Mouse (Mus musculus) E14TG2a.4 (cell line): ENCODE results near the gene Glis1.

Source experiments
- H3K27me3 ChIP-seq: 2 replicates; pipeline ENCODE4 v1.6.1; 2014; ENCODE audit warnings: low read length, control low read depth; ENCODE audit not compliant: insufficient read depth
- H3K36me3 ChIP-seq: 2 replicates; pipeline ENCODE4 v1.6.1; 2014; ENCODE audit warnings: low read length, control low read depth; ENCODE audit not compliant: insufficient read depth
- H3K4me1 ChIP-seq: replicated peaks from 2 replicates; pipeline ENCODE4 v1.6.1; 2014; ENCODE audit warnings: low read depth, low read length, control low read depth
- H3K4me3 ChIP-seq: replicated peaks from 2 replicates; pipeline ENCODE4 v1.5.1; 2014; ENCODE audit warnings: mild to moderate bottlenecking, low read length
- H3K9me3 ChIP-seq: 2 replicates; pipeline ENCODE4 v1.6.1; 2014; ENCODE audit warnings: low read length, control low read depth
- CTCF ChIP-seq: conservative IDR thresholded peaks from 2 replicates; pipeline ENCODE4 v1.5.1; 2014; ENCODE audit warnings: low read length
- NANOG ChIP-seq: IDR thresholded peaks from 2 replicates; pipeline ENCODE4 v1.6.1; 2014; ENCODE audit warnings: borderline replicate concordance, low read length, mixed read lengths
- POU5F1 ChIP-seq: IDR thresholded peaks from 2 replicates; pipeline ENCODE4 v1.6.1; 2014; ENCODE audit warnings: low read length, borderline replicate concordance

Glis1 gene

DNA sequence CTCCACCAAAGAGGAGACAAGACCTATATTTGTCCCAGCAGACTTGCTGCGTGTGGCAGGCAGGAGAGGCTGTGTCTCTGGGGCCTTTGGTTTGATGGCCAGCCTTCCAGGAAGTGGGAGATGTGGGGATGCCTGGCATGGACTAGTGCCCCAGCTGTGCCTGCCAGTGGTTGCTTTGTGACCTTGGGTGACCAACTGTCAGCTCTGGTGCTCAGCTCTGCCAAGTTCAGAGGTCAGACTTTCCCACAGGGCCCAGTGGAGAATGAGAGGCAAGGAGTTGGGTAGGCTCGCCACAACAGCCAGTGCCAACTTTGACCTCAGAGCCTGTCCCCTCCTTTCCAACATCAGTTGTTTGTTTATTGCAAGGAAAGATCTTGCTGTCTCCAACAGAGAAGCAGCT, 126.7 kb downstream of the Glis1 start:
- Histone ChIP-seq H3K9me3 (no peaks in the 10 kb centered on the region), H3K4me1 (peaks cover 6% of the 10 kb centered on the region; the same call in 1 of the 2 replicates), H3K27me3 (0 out of 2 replicates have a peak, but pooled peaks cover 2% of the 10 kb centered on the region), H3K4me3 (no peak overlapping the region), H3K36me3 (no peaks in the 10 kb centered on the region)
- TF ChIP-seq NANOG (no peak), POU5F1 (no peak), CTCF (no peak)

DNA sequence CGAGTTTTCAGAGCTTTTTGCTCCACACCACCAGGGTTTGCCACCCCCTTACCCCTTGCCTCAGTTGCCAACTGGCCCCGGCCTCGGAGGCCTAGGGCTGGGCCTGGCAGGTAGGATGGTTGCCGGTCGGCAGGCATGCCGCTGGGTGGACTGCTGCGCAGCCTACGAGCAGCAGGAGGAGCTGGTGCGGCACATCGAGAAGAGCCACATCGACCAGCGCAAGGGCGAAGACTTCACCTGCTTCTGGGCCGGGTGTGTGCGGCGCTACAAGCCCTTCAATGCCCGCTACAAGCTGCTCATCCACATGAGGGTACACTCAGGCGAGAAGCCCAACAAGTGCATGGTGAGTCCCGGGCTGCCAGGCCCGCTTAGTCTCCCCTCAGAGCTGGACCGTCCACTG, 133.8 kb downstream of the Glis1 start:
- TF ChIP-seq NANOG (no peak), POU5F1 (no peak), CTCF (no peak)
- Histone ChIP-seq H3K4me3 (no peak overlapping the region), H3K4me1 (peaks cover 25% of the 10 kb centered on the region), H3K36me3 (no peaks in the 10 kb centered on the region), H3K9me3 (no peaks in the 10 kb centered on the region), H3K27me3 (peaks cover 6% of the 10 kb centered on the region)

DNA sequence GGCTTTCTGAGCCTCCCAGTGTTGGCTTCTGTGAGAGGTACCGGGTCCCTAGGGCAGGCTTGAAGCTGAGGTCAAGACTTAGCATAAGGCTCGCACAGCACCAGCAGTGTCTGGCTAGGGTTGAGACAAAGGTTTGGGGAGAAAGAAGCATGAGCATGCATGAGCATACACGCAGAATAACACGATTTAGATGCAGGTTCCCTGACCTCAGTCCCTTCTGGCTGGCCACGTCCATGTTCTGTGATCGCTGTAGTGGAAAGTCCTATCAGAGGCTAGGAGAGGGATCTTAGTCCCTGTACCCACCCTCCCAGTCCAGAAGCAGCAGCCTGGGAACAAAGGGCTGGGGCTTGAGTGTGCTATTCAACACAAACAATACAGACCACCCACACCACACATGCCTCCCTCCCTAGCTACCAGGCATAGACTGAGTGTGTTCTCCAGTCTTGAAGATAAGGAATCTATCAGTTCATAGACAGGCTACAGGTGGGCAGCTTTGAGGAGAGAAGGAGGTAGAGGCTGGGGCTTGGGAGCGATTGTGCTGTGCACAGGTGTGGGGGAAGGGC, 134.6 kb downstream of the Glis1 start:
- Histone ChIP-seq H3K27me3 (peaks cover 6% of the 10 kb centered on the region), H3K4me1 (peaks cover 25% of the 10 kb centered on the region), H3K36me3 (no peaks in the 10 kb centered on the region), H3K9me3 (no peaks in the 10 kb centered on the region), H3K4me3 (no peak overlapping the region)
- TF ChIP-seq CTCF (no peak), POU5F1 (no peak), NANOG (no peak)

DNA sequence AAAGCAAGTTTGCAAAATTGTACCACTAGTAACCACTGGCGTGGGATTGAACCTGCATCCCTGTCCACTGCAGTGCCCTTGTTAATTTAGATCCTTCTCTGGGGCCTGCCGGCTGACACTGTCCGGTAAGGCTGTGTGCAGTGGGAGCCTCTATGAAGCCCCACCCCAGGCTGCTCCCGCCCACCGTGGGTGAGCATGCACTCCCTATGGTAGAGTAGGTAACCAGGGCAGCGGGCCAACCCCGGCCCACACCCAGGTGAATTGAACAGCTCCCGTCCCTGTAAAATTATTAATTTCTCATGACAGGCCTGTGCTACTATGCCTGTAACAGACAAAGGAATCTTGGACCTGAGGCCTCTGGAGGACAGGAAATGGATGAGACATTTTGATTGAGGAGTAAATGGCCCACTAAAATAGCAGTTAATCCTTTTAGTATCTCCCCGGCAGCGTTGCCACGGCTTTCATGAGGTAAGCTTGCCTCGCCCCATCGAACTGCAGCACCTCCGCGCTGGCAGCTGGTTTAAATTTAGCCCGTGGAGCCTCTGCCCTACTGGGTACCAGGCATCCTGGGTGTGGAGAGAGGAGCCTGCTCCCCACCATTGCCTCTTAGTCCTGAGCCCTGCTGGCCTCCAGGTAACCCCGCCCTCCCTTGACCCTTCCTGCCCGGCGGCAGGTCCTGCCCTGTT, 136.1 kb downstream of the Glis1 start:
- no peaks in the 10 kb centered on the region for H3K36me3 ChIP-seq
- TF ChIP-seq POU5F1 (no peak), CTCF (no peak), NANOG (no peak)

DNA sequence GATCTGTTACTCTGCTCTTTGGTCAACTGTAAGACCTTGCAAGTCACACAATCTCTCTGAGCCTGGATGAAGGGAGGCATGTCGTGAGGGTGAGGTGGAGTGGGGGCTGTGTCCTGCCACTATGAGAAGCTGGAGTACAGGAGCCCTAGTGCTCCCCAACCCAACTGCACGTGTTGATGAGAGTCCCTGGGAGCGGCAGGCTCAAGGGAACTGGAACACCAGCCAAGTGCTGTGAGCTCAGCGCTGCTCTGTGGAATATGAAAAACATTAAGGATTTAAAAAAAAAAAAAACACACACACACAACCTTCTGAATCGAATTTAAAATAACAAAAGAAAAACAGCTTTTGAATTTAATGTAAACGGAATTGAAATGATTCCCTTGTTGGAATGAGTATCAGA, 141.4 kb downstream of the Glis1 start:
- no peaks in the 10 kb centered on the region for H3K9me3 ChIP-seq
- H3K27me3 ChIP-seq, result peaks cover 9% of the 10 kb centered on the region; the same call in 1 of the 2 replicates

More for the DNA sequence above, 136.1 kb downstream of the Glis1 start:
- Histone ChIP-seq H3K9me3 (no peaks in the 10 kb centered on the region), H3K4me3 (no peak overlapping the region), H3K27me3 (peaks cover 6% of the 10 kb centered on the region), H3K4me1 (peaks cover 24% of the 10 kb centered on the region)

DNA sequence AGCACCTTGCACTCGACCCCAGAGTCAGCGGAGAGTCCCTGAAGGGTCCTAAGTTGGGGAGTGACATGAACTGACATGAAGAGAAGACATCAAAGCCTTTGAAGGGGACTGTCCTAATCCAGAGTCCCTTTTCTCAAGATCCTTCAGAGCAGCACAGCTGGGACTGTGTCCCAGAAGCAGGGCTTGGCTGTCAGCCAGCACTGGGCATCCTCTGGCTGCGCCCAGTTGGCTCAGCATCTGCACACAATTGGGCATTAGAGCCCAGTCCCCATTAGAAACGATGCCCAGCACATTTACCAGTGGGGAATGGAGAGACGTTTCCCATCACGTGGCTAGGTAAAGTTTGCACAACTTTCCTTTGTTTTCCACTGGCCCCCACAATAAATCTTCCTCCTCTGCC, 142.4 kb downstream of the Glis1 start:
- H3K9me3 ChIP-seq, result no peaks in the 10 kb centered on the region
- H3K4me1 ChIP-seq, result no peaks in the 10 kb centered on the region
- 0 out of 2 replicates have a peak, but pooled peaks cover 6% of the 10 kb centered on the region for H3K27me3 ChIP-seq
- H3K36me3 ChIP-seq, result no peaks in the 10 kb centered on the region
- no peak overlapping the region for H3K4me3 ChIP-seq
- TF ChIP-seq POU5F1 (no peak), CTCF (no peak), NANOG (no peak)

More for the DNA sequence above, 141.4 kb downstream of the Glis1 start:
- TF ChIP-seq CTCF, result no peak
- TF ChIP-seq POU5F1, result no peak
- no peak for TF ChIP-seq NANOG
- Histone ChIP-seq H3K4me3 (no peak overlapping the region), H3K36me3 (no peaks in the 10 kb centered on the region), H3K4me1 (peaks cover 2% of the 10 kb centered on the region)

DNA sequence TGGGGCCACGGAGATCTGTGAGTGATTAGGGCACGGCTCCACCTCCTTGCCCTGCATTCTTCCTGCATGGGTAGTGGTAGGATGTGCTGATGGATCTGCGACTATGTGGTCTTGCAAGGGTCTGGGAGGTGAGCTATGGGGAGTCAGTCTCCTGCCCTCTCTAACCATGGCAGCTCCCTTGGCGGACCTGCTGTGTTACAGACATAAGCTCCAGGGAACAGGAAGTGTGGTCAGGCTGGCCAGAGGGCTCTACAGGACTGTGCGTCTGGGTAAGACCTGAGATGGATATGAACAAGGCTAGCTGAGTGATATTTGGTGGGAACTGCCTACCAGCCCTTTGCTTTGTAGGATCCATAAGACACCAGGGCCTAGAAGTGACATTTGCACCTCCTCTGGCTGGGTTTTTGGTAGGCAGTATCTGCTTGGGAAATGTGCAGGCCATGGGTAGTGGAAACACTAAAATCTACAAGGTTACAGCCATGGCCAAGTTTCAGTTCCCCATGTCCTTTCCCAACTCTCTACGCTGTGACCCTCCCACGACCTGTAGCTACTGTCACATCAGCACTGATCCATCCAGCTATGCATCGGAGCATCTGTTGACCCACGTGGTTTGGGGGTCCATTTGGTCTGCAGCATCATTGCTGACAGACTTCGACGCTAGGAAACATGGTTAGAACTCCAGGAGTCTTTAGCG, 142.9 kb downstream of the Glis1 start:
- no peaks in the 10 kb centered on the region for H3K9me3 ChIP-seq
- no peak for TF ChIP-seq CTCF
- TF ChIP-seq POU5F1, result no peak
- TF ChIP-seq NANOG, result no peak
- H3K4me1 ChIP-seq, result no peaks in the 10 kb centered on the region
- H3K36me3 ChIP-seq, result no peaks in the 10 kb centered on the region
- H3K27me3 ChIP-seq, result peaks cover 11% of the 10 kb centered on the region; the same call in 1 of the 2 replicates
- no peak overlapping the region for H3K4me3 ChIP-seq

DNA sequence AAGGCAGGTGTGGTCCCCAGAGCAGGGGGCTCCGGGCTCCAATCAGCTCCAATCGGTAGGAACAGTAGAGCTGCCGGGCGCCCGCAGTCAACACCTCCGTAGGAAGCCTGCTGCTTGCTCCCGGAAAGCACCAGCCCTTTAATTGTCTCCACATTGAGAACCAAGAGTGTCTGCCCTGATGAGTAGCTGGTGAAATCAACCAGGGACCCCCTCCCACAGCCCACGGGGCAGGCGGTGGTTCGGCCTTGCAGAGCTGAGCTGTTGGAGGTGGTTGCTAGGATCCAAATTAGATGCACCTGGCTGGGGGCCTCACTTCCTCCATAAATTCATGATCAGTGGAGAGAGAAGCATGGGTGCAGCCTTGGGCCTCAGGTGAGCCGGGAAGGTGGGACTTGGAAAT, 146.5 kb downstream of the Glis1 start:
- H3K27me3 ChIP-seq, result peaks cover 15% of the 10 kb centered on the region; the same call in 1 of the 2 replicates
- no peaks in the 10 kb centered on the region for H3K36me3 ChIP-seq
- H3K4me3 ChIP-seq, result no peak overlapping the region
- no peaks in the 10 kb centered on the region for H3K9me3 ChIP-seq
- TF ChIP-seq CTCF, result no peak
- TF ChIP-seq POU5F1, result no peak
- TF ChIP-seq NANOG, result no peak
- H3K4me1 ChIP-seq, result no peaks in the 10 kb centered on the region
